Mouse (Mus musculus): Measurements from ENCODE around the gene Cfap70. TPM values are rescaled to one million over a fixed set of nuclear protein-coding genes. Genes with fewer than 3 reads are reported as not detected.

Gene Cfap70
- total and polyA plus RNA-seq, 3 experiments = not detected

DNA sequence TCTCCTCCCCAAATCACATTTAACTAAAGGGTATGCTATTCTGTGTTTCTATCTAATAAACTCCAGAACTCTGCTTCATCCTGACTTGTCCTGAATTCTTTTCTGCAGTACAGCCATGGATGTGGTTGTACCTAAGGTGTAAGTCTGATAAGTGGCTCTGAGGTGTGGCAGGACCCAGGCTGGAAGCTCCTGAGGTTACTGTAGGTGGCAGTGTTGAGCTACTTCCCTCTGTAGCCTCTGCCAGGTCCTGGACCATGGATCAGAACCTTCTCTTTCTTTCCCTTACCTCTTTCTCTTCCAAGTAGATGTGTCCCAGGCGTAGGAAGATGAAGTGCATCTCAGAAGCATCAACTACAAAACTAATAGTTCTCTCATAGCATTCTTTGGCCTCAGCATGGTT lies 52.0 kb downstream of the Cfap70 start:
- Histone ChIP-seq H3K36me3 (replicated peaks) (no peaks in the 10 kb centered on the region), H3K4me1 (ENCODE audit: insufficient read depth, low read depth, low read length) (peaks cover 4% of the 10 kb centered on the region; the same call in 1 of the 2 replicates), H3K27me3 (ENCODE audit: insufficient read depth, low read length) (peaks cover 4% of the 10 kb centered on the region; the same call in 1 of the 2 replicates), H3K4me3 (ENCODE audit: low read depth, low read length) (no peak overlapping the region), H3K9me3 (replicated peaks) (no peaks in the 10 kb centered on the region)
- no peak; the same call in 1 of the 2 replicates for ATAC-seq (ENCODE audit: extremely low read depth, insufficient number of reproducible peaks, low FRiP score, poor library complexity, severe bottlenecking)
- TF ChIP-seq GATA2 (IDR thresholded peaks at IDR 0.05; ENCODE audit: borderline replicate concordance, low read depth, low read length) (no peak), TAL1 (conservative IDR thresholded peaks at IDR 0.05; ENCODE audit: low read depth, low read length) (no peak), CTCF (IDR thresholded peaks at IDR 0.05; ENCODE audit: low read depth, low read length) (peak; percentile 31; the same call in 1 of the 2 replicates), GATA1 (IDR thresholded peaks at IDR 0.05; ENCODE audit: borderline replicate concordance, low read length) (no peak), POLR2AphosphoS5 (IDR thresholded peaks at IDR 0.05; ENCODE audit: insufficient replicate concordance, low read depth, low read length) (no peak)
- peak; percentile 28 for DNase-seq (ENCODE audit: low spot score)

DNA sequence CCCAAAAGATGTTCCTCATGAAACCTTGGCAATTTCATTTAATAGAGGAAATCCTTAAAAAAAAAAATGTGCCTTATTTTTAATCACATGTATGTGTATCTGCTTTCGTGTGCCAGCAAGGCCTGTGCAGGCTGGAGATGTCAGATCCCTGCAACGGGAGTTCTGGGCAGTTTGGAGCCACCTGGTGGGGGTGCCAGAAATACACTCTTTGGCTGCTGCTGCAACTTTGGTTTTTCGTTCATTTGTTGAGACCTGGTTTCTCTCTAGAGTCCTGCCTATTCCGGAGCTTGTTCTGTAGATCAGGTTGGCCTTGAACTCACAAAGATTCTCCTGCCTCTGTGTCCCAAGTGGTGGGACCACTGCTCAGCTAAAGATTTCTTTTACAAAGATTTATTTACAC lies 53.2 kb downstream of the Cfap70 start:
- DNase-seq (ENCODE audit: low spot score) = peak; percentile 29

DNA sequence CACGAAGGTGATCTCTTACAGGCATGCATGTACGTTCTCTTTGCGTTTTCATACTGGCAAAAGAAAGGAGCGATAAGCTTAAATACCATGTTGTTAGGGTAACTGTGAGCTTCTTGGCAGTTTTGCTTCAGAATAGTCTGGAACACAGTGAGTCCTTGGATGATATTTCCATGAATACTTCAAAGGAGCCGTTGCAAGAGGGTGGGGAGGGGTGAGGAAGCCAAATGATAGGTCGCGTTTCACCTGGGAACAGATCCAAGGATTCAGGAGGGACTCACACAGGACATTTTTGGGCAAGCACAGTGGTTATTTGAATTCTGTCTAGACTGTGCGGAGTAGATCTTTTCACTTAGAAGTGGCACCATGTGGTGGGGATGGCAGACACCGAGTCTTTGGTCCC lies 54.8 kb downstream of the Cfap70 start:
- H3K27me3 ChIP-seq (ENCODE audit: insufficient read depth, low read length) = no peaks in the 10 kb centered on the region
- ATAC-seq (ENCODE audit: extremely low read depth, insufficient number of reproducible peaks, low FRiP score, poor library complexity, severe bottlenecking) (no peak), DNase-seq (ENCODE audit: low spot score) (no peak)
- no peaks in the 10 kb centered on the region for H3K9me3 ChIP-seq (replicated peaks)
- H3K36me3 ChIP-seq (replicated peaks) = peaks cover under 1% of the 10 kb centered on the region
- H3K4me1 ChIP-seq (ENCODE audit: insufficient read depth, low read depth, low read length) = peaks cover 16% of the 10 kb centered on the region
- H3K4me3 ChIP-seq (ENCODE audit: low read depth, low read length) = no peak overlapping the region
- TF ChIP-seq GATA2 (IDR thresholded peaks at IDR 0.05; ENCODE audit: borderline replicate concordance, low read depth, low read length) (no peak), TAL1 (conservative IDR thresholded peaks at IDR 0.05; ENCODE audit: low read depth, low read length) (no peak), CTCF (IDR thresholded peaks at IDR 0.05; ENCODE audit: low read depth, low read length) (no peak), POLR2AphosphoS5 (IDR thresholded peaks at IDR 0.05; ENCODE audit: insufficient replicate concordance, low read depth, low read length) (no peak), GATA1 (IDR thresholded peaks at IDR 0.05; ENCODE audit: borderline replicate concordance, low read length) (no peak)

More for the DNA sequence above, 53.2 kb downstream of the Cfap70 start:
- no peak for ATAC-seq (ENCODE audit: extremely low read depth, insufficient number of reproducible peaks, low FRiP score, poor library complexity, severe bottlenecking)
- Histone ChIP-seq H3K4me3 (ENCODE audit: low read depth, low read length) (no peak overlapping the region), H3K27me3 (ENCODE audit: insufficient read depth, low read length) (peaks cover 4% of the 10 kb centered on the region; the same call in 1 of the 2 replicates), H3K36me3 (replicated peaks) (no peaks in the 10 kb centered on the region), H3K9me3 (replicated peaks) (no peaks in the 10 kb centered on the region), H3K4me1 (ENCODE audit: insufficient read depth, low read depth, low read length) (peaks cover 14% of the 10 kb centered on the region)
- TF ChIP-seq TAL1 (conservative IDR thresholded peaks at IDR 0.05; ENCODE audit: low read depth, low read length) (no peak), POLR2AphosphoS5 (IDR thresholded peaks at IDR 0.05; ENCODE audit: insufficient replicate concordance, low read depth, low read length) (no peak), GATA1 (IDR thresholded peaks at IDR 0.05; ENCODE audit: borderline replicate concordance, low read length) (no peak), CTCF (IDR thresholded peaks at IDR 0.05; ENCODE audit: low read depth, low read length) (no peak), GATA2 (IDR thresholded peaks at IDR 0.05; ENCODE audit: borderline replicate concordance, low read depth, low read length) (no peak)

DNA sequence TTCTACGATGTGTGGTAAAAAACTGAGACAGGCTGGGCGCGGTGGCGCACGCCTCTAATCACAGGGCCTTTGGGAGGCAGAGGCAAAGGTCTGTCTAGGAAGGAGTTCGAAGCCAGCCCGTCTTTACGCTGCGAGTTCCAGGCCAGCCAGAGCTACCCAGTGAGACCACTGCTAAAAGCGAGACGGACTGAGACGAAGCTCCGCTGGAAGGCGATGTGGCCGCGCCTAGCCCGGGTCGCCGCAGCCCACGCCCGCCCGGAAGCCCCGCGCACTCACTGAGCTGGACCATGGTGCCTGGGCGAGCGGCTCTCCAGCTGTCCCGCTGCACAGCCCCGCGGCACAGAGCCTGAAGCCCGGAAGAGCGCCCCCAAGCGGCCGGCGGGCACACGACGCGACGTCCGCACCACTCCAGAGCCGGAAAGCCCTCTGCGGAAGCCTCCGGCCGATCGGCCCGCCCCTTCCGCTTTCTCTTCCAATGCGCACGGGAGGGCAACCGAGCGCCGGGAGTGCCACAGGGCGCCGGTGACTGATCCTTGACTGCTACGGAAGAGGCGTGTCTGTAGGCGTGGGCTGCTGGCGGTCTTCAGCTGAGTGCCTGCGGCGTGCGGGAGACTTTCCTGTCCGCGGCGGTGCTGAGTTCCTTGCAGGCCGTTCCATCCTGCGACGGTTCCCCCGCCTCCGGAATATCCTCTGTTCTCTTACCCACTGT lies 58.7 kb downstream of the Cfap70 start, which contains the start of gene Mrps16:
Mrps16 (minus strand) TSS at position 430 of the 709 bp plus-strand sequence.
- TF ChIP-seq CTCF (IDR thresholded peaks at IDR 0.05; ENCODE audit: low read depth, low read length) (peak; percentile 53; the same call in 1 of the 2 replicates), POLR2AphosphoS5 (IDR thresholded peaks at IDR 0.05; ENCODE audit: insufficient replicate concordance, low read depth, low read length) (no peak)
- peak; percentile 95 for DNase-seq (ENCODE audit: low spot score)
- Histone ChIP-seq H3K36me3 (replicated peaks) (peaks cover 30% of the 10 kb centered on the region), H3K9me3 (replicated peaks) (no peaks in the 10 kb centered on the region), H3K27me3 (ENCODE audit: insufficient read depth, low read length) (no peaks in the 10 kb centered on the region), H3K4me1 (ENCODE audit: insufficient read depth, low read depth, low read length) (peaks cover 36% of the 10 kb centered on the region), H3K4me3 (ENCODE audit: low read depth, low read length) (peak within 1 kb of the TSS; percentile 96)
- peak; percentile 90 for ATAC-seq (ENCODE audit: extremely low read depth, insufficient number of reproducible peaks, low FRiP score, poor library complexity, severe bottlenecking)

DNA sequence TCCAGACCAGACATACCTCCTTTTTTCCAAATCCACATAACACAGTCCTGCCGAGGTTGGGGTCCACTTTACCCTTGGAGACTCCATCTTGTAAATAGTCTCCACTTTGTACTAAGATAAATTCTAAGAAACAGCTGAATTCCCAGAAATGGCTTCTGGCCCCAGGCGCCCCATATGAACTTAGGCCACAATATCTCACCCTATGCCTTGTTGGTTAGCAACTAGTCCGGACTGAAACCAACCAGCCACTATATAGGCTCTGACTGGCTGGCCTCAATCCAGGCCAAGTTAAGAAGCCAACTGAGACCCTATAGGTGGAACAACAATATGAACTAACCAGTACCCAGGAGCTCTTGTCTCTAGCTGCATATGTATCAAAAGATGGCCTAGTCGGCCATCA lies 59.7 kb downstream of the Cfap70 start:
- TF ChIP-seq GATA2 (IDR thresholded peaks at IDR 0.05; ENCODE audit: borderline replicate concordance, low read depth, low read length) = no peak
- ATAC-seq (ENCODE audit: extremely low read depth, insufficient number of reproducible peaks, low FRiP score, poor library complexity, severe bottlenecking) (no peak), DNase-seq (ENCODE audit: low spot score) (peak; percentile 23)
- Histone ChIP-seq H3K27me3 (ENCODE audit: insufficient read depth, low read length) (no peaks in the 10 kb centered on the region), H3K9me3 (replicated peaks) (no peaks in the 10 kb centered on the region), H3K4me1 (ENCODE audit: insufficient read depth, low read depth, low read length) (peaks cover 41% of the 10 kb centered on the region), H3K36me3 (replicated peaks) (peaks cover 36% of the 10 kb centered on the region), H3K4me3 (ENCODE audit: low read depth, low read length) (peak overlapping the region; percentile 54)

DNA sequence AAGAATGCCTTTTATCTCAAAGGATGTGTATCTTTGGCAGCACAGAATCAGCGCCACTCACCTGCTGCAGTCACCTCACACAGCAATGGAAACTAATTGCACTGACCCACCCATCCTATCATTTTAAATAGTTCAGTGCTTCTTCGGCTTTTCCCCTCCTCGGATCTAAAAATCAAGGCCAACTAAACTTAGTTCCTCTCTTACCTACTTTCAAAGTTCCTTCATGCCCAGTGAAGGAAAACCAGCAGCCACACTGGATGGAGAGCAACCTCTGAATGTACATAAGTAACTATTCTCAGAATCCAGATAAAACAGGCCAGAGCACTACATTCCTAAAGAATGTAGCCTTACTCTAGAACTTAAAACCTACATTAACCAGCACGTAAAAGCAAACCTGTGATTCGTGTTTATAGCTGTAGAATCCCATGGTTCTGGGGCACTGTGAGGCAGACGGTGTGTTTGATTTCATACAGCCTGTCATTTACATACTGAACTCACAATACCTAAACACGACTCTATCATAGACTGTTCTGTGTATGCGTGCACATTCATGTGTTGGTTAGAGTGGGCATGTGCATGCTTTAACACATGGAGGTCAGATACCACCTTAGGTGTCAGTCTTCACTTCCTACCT lies 62.5 kb downstream of the Cfap70 start:
- peaks cover 56% of the 10 kb centered on the region for H3K4me1 ChIP-seq (ENCODE audit: insufficient read depth, low read depth, low read length)
- TF ChIP-seq CTCF (IDR thresholded peaks at IDR 0.05; ENCODE audit: low read depth, low read length) = no peak
- no peak for TF ChIP-seq TAL1 (conservative IDR thresholded peaks at IDR 0.05; ENCODE audit: low read depth, low read length)
- TF ChIP-seq POLR2AphosphoS5 (IDR thresholded peaks at IDR 0.05; ENCODE audit: insufficient replicate concordance, low read depth, low read length) = no peak
- TF ChIP-seq GATA1 (IDR thresholded peaks at IDR 0.05; ENCODE audit: borderline replicate concordance, low read length) = no peak
- no peak for TF ChIP-seq GATA2 (IDR thresholded peaks at IDR 0.05; ENCODE audit: borderline replicate concordance, low read depth, low read length)
- peak overlapping the region; percentile 93; the same call in 1 of the 2 replicates for H3K4me3 ChIP-seq (ENCODE audit: low read depth, low read length)

More for the DNA sequence above, 62.5 kb downstream of the Cfap70 start:
- ATAC-seq (ENCODE audit: extremely low read depth, insufficient number of reproducible peaks, low FRiP score, poor library complexity, severe bottlenecking) (no peak), DNase-seq (ENCODE audit: low spot score) (no peak)
- Histone ChIP-seq H3K9me3 (replicated peaks) (no peaks in the 10 kb centered on the region), H3K27me3 (ENCODE audit: insufficient read depth, low read length) (no peaks in the 10 kb centered on the region), H3K36me3 (replicated peaks) (peaks cover 61% of the 10 kb centered on the region)

Data from G1E (cell line).